Mouse (Mus musculus) heart, adult 8-10 months (tissue): ENCODE data around the gene Epb41l4b. TPM values are rescaled to one million over a fixed set of nuclear protein-coding genes. Genes with fewer than 3 reads are reported as not detected.

Experiments used
- DNase-seq: peaks from one replicate; pipeline ENCODE4 v3.0.0; 2022; ENCODE audit warnings: low spot score
- total RNA-seq, 4 experiments: library from RNA; stranded (reverse); gene quantifications; 2 replicates each; pipeline ENCODE4 v1.2.4; 2022

Gene Epb41l4b
- total RNA-seq, 4 experiments from 2014 or later = 1.4 to 3.4 (median 2.6) TPM

DNA sequence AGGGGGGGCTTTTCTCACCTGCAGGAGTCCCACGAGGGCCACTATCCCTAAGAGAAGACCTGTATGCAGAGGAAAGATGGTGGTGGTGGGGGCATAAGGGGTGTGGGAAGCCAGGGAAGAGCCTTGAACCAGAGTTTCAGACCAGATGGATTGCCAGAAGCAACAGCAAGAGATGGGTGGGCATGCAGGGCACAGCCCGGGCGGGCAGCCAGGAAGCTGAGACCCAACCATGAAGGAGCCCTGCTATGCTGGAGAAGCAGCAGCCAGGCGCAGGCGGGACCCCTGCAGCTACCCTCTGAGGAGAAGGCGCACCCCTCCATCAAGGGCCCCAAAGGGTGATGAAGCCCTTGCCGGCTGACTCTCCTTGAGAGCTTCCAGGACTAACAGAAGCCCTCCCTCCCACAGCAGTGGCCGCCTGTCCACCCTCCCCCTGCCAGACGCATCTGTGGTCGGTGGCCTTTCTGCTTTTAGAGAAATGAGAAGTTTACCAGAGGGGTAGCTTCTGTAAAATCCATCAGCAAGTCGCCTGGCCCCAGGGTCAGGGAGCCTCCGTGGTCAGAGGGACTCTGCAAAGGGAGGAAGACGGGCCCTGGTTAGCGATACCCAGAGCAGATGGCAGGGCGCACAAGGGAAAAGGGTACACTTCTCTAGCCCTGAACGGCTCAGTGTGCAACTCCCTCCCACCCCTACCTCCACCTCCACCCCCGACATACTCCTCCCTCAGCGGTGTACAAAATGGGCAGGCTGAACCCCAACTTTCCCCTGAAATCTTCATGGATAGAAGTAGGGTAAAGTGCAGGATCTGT lies 126.7 kb downstream of the Epb41l4b start:
- DNase-seq = no peak

- no peak for DNase-seq
These were observed 128.2 kb downstream of the Epb41l4b start for GRCm38 (mm10) chr4:57015032-57015431.

DNA sequence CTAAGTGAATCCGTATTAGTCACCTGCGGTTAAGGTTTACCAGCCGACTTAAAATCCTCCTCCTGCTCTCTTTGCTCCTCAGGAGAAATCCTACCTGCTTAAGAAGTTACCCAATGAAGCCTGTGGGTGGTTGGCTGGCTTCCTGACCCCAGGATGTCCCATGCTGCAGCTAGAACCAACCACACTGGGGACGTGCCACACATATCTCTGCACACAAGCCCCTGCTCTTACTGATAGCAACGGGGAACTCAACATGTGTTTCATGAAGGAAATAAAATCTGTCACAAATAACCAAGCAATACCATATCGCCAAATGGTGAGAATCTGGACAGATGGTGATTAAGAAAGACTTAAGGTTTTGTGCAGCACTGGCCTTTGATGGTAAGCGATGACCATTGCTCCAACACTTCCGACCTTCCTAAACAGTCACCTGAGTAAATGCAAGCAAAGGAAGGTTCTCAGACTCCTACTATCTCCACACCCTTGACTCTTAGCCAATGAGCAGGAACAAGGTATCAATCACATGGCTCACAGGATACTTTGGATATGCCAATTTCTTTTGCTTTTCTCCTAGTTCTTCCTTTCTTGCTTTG lies 131.7 kb downstream of the Epb41l4b start:
- no peak for DNase-seq

DNA sequence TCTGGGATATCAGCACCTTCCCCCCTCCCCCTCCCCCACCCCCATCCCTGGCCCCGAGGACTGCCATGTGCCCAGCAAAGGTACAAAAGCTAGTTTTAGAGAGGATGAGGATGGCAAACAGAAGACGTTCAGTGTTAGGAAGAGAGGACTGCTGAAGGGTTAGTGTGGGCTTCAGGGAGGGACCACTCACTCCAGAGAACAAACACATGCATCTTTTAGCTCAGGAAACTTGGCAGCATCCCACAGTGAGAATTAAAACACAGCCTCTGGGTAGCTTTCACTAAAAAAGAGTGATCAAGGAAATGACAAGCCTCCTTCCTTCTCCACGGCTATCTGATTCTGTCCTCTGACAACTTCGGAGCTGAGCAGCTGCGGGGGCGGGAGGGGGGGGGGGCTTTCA lies 132.3 kb downstream of the Epb41l4b start:
- DNase-seq = no peak

- DNase-seq = no peak
These were observed 132.8 kb downstream of the Epb41l4b start for GRCm38 (mm10) chr4:57010425-57010824.

GRCm38 (mm10) chr4:57007717-57008116 lies 135.5 kb downstream of the Epb41l4b start:
- DNase-seq = no peak

DNA sequence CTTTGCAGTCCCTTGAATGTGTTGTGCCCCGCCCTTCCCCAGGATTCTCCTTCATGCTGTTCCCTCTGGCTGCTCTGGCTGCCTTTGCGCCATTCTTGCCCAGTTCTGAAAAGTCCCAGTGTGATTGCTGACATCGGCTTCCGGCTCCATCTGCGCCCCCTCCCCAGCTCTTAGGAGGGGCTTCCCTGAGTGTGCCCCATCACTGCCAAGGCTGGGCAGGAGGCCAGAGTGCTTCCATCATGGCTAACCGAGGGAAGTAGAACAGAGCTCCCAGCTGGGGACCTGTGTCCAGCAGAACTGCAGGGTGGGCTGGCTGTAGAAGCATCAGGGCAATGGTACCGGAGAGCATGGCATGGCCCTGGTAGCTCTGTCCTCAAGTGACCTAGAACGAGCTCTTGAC lies 138.2 kb downstream of the Epb41l4b start:
- DNase-seq = no peak

DNA sequence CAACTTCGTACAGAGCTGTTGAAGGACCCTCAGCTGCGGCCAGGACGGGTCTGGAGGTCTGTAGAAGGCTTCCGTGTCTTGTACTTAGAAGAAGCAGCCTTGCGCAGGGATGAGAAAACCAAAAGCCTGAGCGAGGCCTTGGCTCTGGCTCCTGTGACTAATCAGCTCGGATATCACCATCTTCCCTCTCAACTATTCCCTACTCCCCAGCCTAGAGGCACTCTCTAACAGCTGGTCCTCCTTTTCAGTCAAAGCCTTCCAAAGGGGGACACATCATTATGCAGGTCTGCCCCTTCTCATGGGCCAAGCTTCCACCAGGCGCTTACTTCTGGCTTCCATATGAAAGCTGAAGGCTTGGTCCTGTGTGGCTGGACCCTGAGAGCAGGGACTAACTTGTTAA lies 139.4 kb downstream of the Epb41l4b start:
- no peak for DNase-seq

DNA sequence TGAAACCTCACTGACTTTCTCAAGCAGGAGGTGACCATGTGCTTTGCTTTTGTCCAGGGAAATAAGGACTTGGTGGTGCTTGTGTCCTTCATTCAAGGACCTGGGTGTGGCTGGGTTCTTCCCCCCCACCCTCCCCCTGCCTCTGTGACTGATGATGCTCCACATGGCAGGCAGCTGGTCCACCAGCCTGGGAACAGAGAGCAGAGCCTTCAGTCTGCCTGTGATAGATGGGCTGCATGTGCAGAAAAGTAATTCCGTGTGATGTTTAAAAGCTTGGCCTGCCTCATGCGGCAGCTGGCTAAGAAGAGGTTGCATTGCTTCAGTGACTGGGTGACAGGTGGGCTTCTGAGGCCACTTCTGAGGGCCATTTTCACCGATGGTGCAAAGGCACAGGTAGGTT lies 140.5 kb downstream of the Epb41l4b start:
- DNase-seq = no peak

GRCm38 (mm10) chr4:57001437-57001836 lies 141.8 kb downstream of the Epb41l4b start:
- DNase-seq = no peak

- no peak for DNase-seq
These were observed 149.9 kb downstream of the Epb41l4b start for GRCm38 (mm10) chr4:56993331-56993730.

DNA sequence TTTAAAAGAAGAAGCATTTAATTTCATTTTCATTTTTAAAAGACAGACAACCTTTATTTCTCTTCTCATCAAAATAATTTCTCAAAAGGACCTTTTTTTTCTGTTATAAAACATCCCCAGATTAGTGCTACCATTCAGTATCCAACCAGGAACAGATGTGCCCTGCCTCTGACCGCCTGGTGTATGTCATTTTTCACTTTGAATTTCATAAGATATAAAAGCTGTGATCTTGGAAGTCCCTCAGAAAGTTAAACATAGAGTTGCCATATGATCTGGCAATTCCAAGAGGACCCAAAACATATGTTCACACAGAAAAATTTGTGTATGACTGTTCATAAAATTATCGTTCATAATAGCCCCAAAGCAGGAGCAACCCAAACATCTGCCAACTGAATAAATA lies 151.3 kb downstream of the Epb41l4b start:
- DNase-seq = no peak

- DNase-seq = no peak
These were observed 153.0 kb downstream of the Epb41l4b start, which contains the start of gene Frrs1l for GRCm38 (mm10) chr4:56990215-56990584. Frrs1l (minus strand) TSS chr4:56990391.

- no peak for DNase-seq
These were observed 153.6 kb downstream of the Epb41l4b start for GRCm38 (mm10) chr4:56989431-56990214.

DNA sequence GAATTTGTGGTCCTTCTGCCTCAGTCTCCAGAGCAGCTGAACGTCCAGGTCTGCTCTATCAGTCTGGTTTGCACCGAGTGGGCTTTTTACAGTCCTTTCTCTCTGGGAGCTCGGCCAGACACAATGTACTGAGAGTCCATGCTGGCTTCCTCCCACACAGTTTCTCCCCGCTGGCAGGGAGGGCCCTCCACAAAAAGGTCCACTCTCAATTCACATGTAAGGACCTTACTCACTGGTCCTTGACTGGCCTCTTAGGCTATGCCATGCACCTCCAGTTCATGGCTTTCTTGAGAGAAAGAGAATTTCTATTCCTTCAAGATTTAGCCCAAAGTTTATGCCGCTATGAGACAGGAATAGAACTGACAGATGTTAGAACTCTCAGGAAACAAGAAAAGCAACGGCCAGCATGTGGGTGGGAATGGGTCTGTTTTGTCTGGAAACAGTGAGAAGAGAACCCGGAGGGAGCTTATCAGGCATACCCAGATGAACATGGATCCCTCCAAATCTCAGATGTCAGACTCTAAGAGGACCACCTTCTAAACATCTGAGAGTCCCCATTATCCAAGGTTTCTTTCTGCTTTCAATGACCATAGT lies 177.6 kb downstream of the Epb41l4b start:
- DNase-seq = no peak

GRCm38 (mm10) chr4:56963687-56964086 lies 179.6 kb downstream of the Epb41l4b start:
- no peak for DNase-seq

- DNase-seq = peak; percentile 68
These were observed 181.8 kb downstream of the Epb41l4b start for GRCm38 (mm10) chr4:56961320-56961925.

DNA sequence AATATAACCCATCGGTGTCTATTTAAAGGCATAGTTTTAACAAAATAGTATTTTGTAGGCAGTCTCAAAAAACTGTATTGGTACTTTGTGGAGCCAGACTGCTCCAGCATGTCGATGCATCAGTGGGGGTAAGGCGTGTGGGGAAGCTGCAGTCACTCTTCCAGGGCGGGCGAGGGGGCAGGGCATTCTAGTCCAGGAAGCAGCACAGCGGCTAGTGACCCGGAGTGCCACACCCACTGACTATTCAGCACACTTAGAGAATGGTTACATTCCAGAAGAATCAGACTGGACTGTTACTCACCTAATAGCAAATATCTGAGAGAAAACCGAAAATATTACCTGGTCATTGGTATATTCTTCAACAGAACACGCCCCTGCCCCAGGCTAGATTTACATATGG lies 185.7 kb downstream of the Epb41l4b start:
- DNase-seq = no peak

GRCm38 (mm10) chr4:56953235-56953634 lies 190.0 kb downstream of the Epb41l4b start:
- no peak for DNase-seq

GRCm38 (mm10) chr4:56951701-56952100 lies 191.5 kb downstream of the Epb41l4b start:
- DNase-seq = no peak

DNA sequence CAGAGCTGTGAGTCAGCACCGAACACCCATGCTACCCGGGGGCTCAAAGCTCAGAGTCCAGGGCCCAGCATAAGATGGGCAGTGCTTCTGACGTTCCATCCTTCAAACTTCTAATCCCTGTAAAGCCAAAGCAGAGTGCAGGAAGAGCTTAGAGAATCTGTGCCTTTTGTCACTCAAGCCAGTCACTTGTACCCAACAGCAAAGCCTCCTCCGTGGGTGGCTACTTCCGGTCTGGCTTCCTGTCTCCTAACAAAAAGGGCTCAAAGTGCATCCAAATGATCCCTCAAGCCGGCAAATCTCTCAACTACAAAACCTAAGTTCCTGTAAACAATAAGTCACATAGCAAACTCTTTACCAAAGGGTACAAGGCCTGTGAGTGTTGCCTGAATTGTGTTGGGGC lies 193.7 kb downstream of the Epb41l4b start:
- DNase-seq = no peak
